Mouse (Mus musculus): ENCODE measurements at regions not wholly inside any gene's neighbourhood (a gene's known extent, or its start where the extent isn't known, plus 50 kb on each side); places are given as distances from the start of the nearest gene placed in this dataset.

GRCm38 (mm10) chr10:44857444-44857843 lies 209.6 kb upstream of the Prep start:
- TF ChIP-seq CTCF (IDR thresholded peaks at IDR 0.05; ENCODE audit: low read depth, low read length) (no peak), GATA1 (IDR thresholded peaks at IDR 0.05; ENCODE audit: borderline replicate concordance, low read length) (no peak)
